Mouse (Mus musculus): ENCODE measurements at regions not wholly inside any gene's neighbourhood (a gene's known extent, or its start where the extent isn't known, plus 50 kb on each side); places are given as distances from the start of the nearest gene placed in this dataset.
A peak's percentile ranks its signal among the peaks of the same experiment; 100 is the strongest.

GRCm38 (mm10) chr10:67339371-67339929 is 54.3 kb upstream of the Nrbf2 start:
- H3K4me1 ChIP-seq = no peaks in the 10 kb centered on the region
- 46% methylated on average over 10 of the region's 10 CpGs for WGBS
- H3K4me3 ChIP-seq (replicated peaks) = no peak overlapping the region
- no peaks in the 10 kb centered on the region for H3K27me3 ChIP-seq
- no peaks in the 10 kb centered on the region for H3K36me3 ChIP-seq
- ATAC-seq (ENCODE audit: insufficient number of reproducible peaks, low FRiP score, low TSS enrichment, low read depth) = no peak
- no peak overlapping the region; the same call in 1 of the 2 replicates for H3K27ac ChIP-seq (replicated peaks)
- H3K9me3 ChIP-seq (replicated peaks) = no peaks in the 10 kb centered on the region
- H3K4me2 ChIP-seq (replicated peaks) = no peak overlapping the region
- no peak overlapping the region for H3K9ac ChIP-seq

GRCm38 (mm10) chr10:67344722-67345121 is 59.6 kb upstream of the Nrbf2 start:
- no peak overlapping the region for H3K27ac ChIP-seq (replicated peaks)
- no peaks in the 10 kb centered on the region for H3K4me1 ChIP-seq
- H3K27me3 ChIP-seq = no peaks in the 10 kb centered on the region
- WGBS = 79% methylated on average over 4 of the region's 4 CpGs
- no peak overlapping the region for H3K4me2 ChIP-seq (replicated peaks)
- no peak overlapping the region for H3K4me3 ChIP-seq (replicated peaks)
- H3K9me3 ChIP-seq (replicated peaks) = no peaks in the 10 kb centered on the region
- H3K9ac ChIP-seq = no peak overlapping the region
- ATAC-seq (ENCODE audit: insufficient number of reproducible peaks, low FRiP score, low TSS enrichment, low read depth) = no peak
- no peaks in the 10 kb centered on the region for H3K36me3 ChIP-seq

GRCm38 (mm10) chr10:67350956-67351355 is 65.9 kb upstream of the Nrbf2 start:
- H3K36me3 ChIP-seq = no peaks in the 10 kb centered on the region
- H3K9ac ChIP-seq = no peak overlapping the region
- ATAC-seq (ENCODE audit: insufficient number of reproducible peaks, low FRiP score, low TSS enrichment, low read depth) = no peak
- no peak overlapping the region for H3K4me3 ChIP-seq (replicated peaks)
- H3K9me3 ChIP-seq (replicated peaks) = no peaks in the 10 kb centered on the region
- H3K27ac ChIP-seq (replicated peaks) = no peak overlapping the region
- 30% methylated on average over 2 of the region's 2 CpGs for WGBS
- H3K4me1 ChIP-seq = no peaks in the 10 kb centered on the region
- no peaks in the 10 kb centered on the region for H3K27me3 ChIP-seq
- H3K4me2 ChIP-seq (replicated peaks) = no peak overlapping the region

- Histone ChIP-seq H3K36me3 (no peaks in the 10 kb centered on the region), H3K9ac (no peak overlapping the region), H3K4me1 (no peaks in the 10 kb centered on the region), H3K9me3 (replicated peaks) (no peaks in the 10 kb centered on the region), H3K4me2 (replicated peaks) (no peak overlapping the region), H3K27me3 (no peaks in the 10 kb centered on the region), H3K27ac (replicated peaks) (no peak overlapping the region), H3K4me3 (replicated peaks) (no peak overlapping the region)
- WGBS = 68% methylated on average over 8 of the region's 8 CpGs
- ATAC-seq (ENCODE audit: insufficient number of reproducible peaks, low FRiP score, low TSS enrichment, low read depth) = no peak
Measured at GRCm38 (mm10) chr10:67360793-67361192, 75.7 kb upstream of the Nrbf2 start.

- 97% methylated on average over 4 of the region's 4 CpGs for WGBS
- ATAC-seq (ENCODE audit: insufficient number of reproducible peaks, low FRiP score, low TSS enrichment, low read depth) = no peak
- H3K4me1 ChIP-seq = no peaks in the 10 kb centered on the region
- no peak overlapping the region for H3K4me2 ChIP-seq (replicated peaks)
- H3K9me3 ChIP-seq (replicated peaks) = no peaks in the 10 kb centered on the region
- H3K9ac ChIP-seq = no peak overlapping the region
- no peaks in the 10 kb centered on the region for H3K27me3 ChIP-seq
- H3K4me3 ChIP-seq (replicated peaks) = no peak overlapping the region
- H3K36me3 ChIP-seq = no peaks in the 10 kb centered on the region
- no peak overlapping the region for H3K27ac ChIP-seq (replicated peaks)
Measured at GRCm38 (mm10) chr10:67361281-67361680, 76.2 kb upstream of the Nrbf2 start.

- no peaks in the 10 kb centered on the region for H3K27me3 ChIP-seq
- H3K4me3 ChIP-seq (replicated peaks) = no peak overlapping the region
- H3K27ac ChIP-seq (replicated peaks) = no peak overlapping the region
- ATAC-seq (ENCODE audit: insufficient number of reproducible peaks, low FRiP score, low TSS enrichment, low read depth) = no peak
- no peak overlapping the region for H3K9ac ChIP-seq
- 78% methylated on average over 3 of the region's 3 CpGs for WGBS
- no peak overlapping the region for H3K4me2 ChIP-seq (replicated peaks)
- no peaks in the 10 kb centered on the region for H3K36me3 ChIP-seq
- H3K4me1 ChIP-seq = no peaks in the 10 kb centered on the region
- H3K9me3 ChIP-seq (replicated peaks) = no peaks in the 10 kb centered on the region
Measured at GRCm38 (mm10) chr10:67364595-67364994, 79.5 kb upstream of the Nrbf2 start.

- no peaks in the 10 kb centered on the region for H3K4me1 ChIP-seq
- no peak overlapping the region for H3K27ac ChIP-seq (replicated peaks)
- no peak overlapping the region for H3K9ac ChIP-seq
- H3K4me2 ChIP-seq (replicated peaks) = no peak overlapping the region
- no peaks in the 10 kb centered on the region for H3K27me3 ChIP-seq
- WGBS = 88% methylated on average over 7 of the region's 7 CpGs
- no peak for ATAC-seq (ENCODE audit: insufficient number of reproducible peaks, low FRiP score, low TSS enrichment, low read depth)
- no peaks in the 10 kb centered on the region for H3K36me3 ChIP-seq
- H3K9me3 ChIP-seq (replicated peaks) = no peaks in the 10 kb centered on the region
- H3K4me3 ChIP-seq (replicated peaks) = no peak overlapping the region
Measured at GRCm38 (mm10) chr10:67365158-67365557, 80.1 kb upstream of the Nrbf2 start.

GRCm38 (mm10) chr10:67372569-67373161 is 87.6 kb upstream of the Nrbf2 start:
- H3K4me3 ChIP-seq (replicated peaks) = no peak overlapping the region
- no peak overlapping the region for H3K27ac ChIP-seq (replicated peaks)
- H3K4me2 ChIP-seq (replicated peaks) = no peak overlapping the region
- 48% methylated on average over 13 of the region's 13 CpGs for WGBS
- H3K9me3 ChIP-seq (replicated peaks) = no peaks in the 10 kb centered on the region
- no peak for ATAC-seq (ENCODE audit: insufficient number of reproducible peaks, low FRiP score, low TSS enrichment, low read depth)
- H3K4me1 ChIP-seq = peaks cover 1% of the 10 kb centered on the region; the same call in 1 of the 2 replicates
- H3K9ac ChIP-seq = no peak overlapping the region
- no peaks in the 10 kb centered on the region for H3K27me3 ChIP-seq
- no peaks in the 10 kb centered on the region for H3K36me3 ChIP-seq

GRCm38 (mm10) chr10:67376638-67377037 is 91.5 kb upstream of the Nrbf2 start:
- H3K9ac ChIP-seq = no peak overlapping the region
- no peaks in the 10 kb centered on the region for H3K36me3 ChIP-seq
- H3K27me3 ChIP-seq = no peaks in the 10 kb centered on the region
- peaks cover 3% of the 10 kb centered on the region; the same call in 1 of the 2 replicates for H3K4me1 ChIP-seq
- no peak overlapping the region for H3K27ac ChIP-seq (replicated peaks)
- no peak overlapping the region for H3K4me2 ChIP-seq (replicated peaks)
- H3K4me3 ChIP-seq (replicated peaks) = no peak overlapping the region
- 79% methylated on average over 5 of the region's 5 CpGs for WGBS
- no peak for ATAC-seq (ENCODE audit: insufficient number of reproducible peaks, low FRiP score, low TSS enrichment, low read depth)
- no peaks in the 10 kb centered on the region for H3K9me3 ChIP-seq (replicated peaks)

- no peaks in the 10 kb centered on the region for H3K36me3 ChIP-seq
- H3K4me1 ChIP-seq = peaks cover 3% of the 10 kb centered on the region; the same call in 1 of the 2 replicates
- H3K4me2 ChIP-seq (replicated peaks) = peak overlapping the region; percentile 25; the same call in 1 of the 2 replicates
- WGBS = 34% methylated on average over 17 of the region's 17 CpGs
- H3K27me3 ChIP-seq = no peaks in the 10 kb centered on the region
- no peaks in the 10 kb centered on the region for H3K9me3 ChIP-seq (replicated peaks)
- no peak overlapping the region for H3K9ac ChIP-seq
- no peak for ATAC-seq (ENCODE audit: insufficient number of reproducible peaks, low FRiP score, low TSS enrichment, low read depth)
- H3K4me3 ChIP-seq (replicated peaks) = no peak overlapping the region
- no peak overlapping the region for H3K27ac ChIP-seq (replicated peaks)
Measured at GRCm38 (mm10) chr10:67377643-67378223, 92.6 kb upstream of the Nrbf2 start.

- Histone ChIP-seq H3K9ac (no peak overlapping the region), H3K9me3 (replicated peaks) (no peaks in the 10 kb centered on the region), H3K4me1 (peaks cover 3% of the 10 kb centered on the region; the same call in 1 of the 2 replicates), H3K36me3 (no peaks in the 10 kb centered on the region), H3K4me3 (replicated peaks) (no peak overlapping the region), H3K27me3 (no peaks in the 10 kb centered on the region), H3K4me2 (replicated peaks) (no peak overlapping the region), H3K27ac (replicated peaks) (no peak overlapping the region)
- ATAC-seq (ENCODE audit: insufficient number of reproducible peaks, low FRiP score, low TSS enrichment, low read depth) = no peak
- 88% methylated on average over 5 of the region's 5 CpGs for WGBS
Measured at GRCm38 (mm10) chr10:67380174-67380573, 95.1 kb upstream of the Nrbf2 start.

GRCm38 (mm10) chr10:67383352-67383751 is 98.2 kb upstream of the Nrbf2 start:
- Histone ChIP-seq H3K9me3 (replicated peaks) (no peaks in the 10 kb centered on the region), H3K27ac (replicated peaks) (no peak overlapping the region), H3K27me3 (no peaks in the 10 kb centered on the region), H3K9ac (no peak overlapping the region), H3K4me2 (replicated peaks) (no peak overlapping the region), H3K4me3 (replicated peaks) (no peak overlapping the region), H3K4me1 (no peaks in the 10 kb centered on the region), H3K36me3 (no peaks in the 10 kb centered on the region)
- no peak for ATAC-seq (ENCODE audit: insufficient number of reproducible peaks, low FRiP score, low TSS enrichment, low read depth)
- 86% methylated on average over 4 of the region's 4 CpGs for WGBS
